Mouse (Mus musculus) midbrain, embryonic 12.5 days (tissue): Measurements from ENCODE around the gene Prkch. TPM values are rescaled to one million over a fixed set of nuclear protein-coding genes. Genes with fewer than 3 reads are reported as not detected.
A peak's percentile ranks its signal among the peaks of the same experiment; 100 is the strongest.

Source experiments
- ATAC-seq: fragments of 200-750 bp; cut with Nextera tagmentation; 2 replicates; pipeline ENCODE4 v1.8.0; 2017; ENCODE audit warnings: low read depth, moderate TSS enrichment, moderate library complexity; ENCODE audit not compliant: low FRiP score
- H3K27ac ChIP-seq: fragments of 300-500 bp; sonication (generic); replicated peaks from 2 replicates; pipeline ENCODE4 v1.5.1; 2016; ENCODE audit warnings: mild to moderate bottlenecking
- H3K27me3 ChIP-seq: fragments of 300-500 bp; sonication (generic); 2 replicates; pipeline ENCODE4 v1.6.1; 2016; ENCODE audit warnings: mild to moderate bottlenecking
- H3K36me3 ChIP-seq: fragments of 300-500 bp; sonication (generic); 2 replicates; pipeline ENCODE4 v1.6.1; 2016
- H3K4me1 ChIP-seq: fragments of 300-500 bp; sonication (generic); 2 replicates; pipeline ENCODE4 v1.6.1; 2016
- H3K4me2 ChIP-seq: fragments of 300-500 bp; sonication (generic); replicated peaks from 2 replicates; pipeline ENCODE4 v1.6.1; 2016; ENCODE audit warnings: mild to moderate bottlenecking, moderate library complexity
- H3K4me3 ChIP-seq: fragments of 300-500 bp; sonication (generic); 2 replicates; pipeline ENCODE4 v1.5.1; 2016; ENCODE audit warnings: mild to moderate bottlenecking
- H3K9ac ChIP-seq: fragments of 300-500 bp; sonication (generic); replicated peaks from 2 replicates; pipeline ENCODE4 v1.6.1; 2016; ENCODE audit warnings: mild to moderate bottlenecking, moderate library complexity
- H3K9me3 ChIP-seq: fragments of 300-500 bp; sonication (generic); 2 replicates; pipeline ENCODE4 v1.6.1; 2016; ENCODE audit warnings: mild to moderate bottlenecking
- WGBS: fragments of 180-500 bp; shearing (Covaris S2); methylation state at CpG from one replicate; pipeline ENCODE4 v1.1.7; 2016; 5-methylcytosine and 5-hydroxymethylcytosine counted together
- polyA plus RNA-seq: library from polyadenylated mRNA; unstranded; fragments of >200 nt; fragmentation: Nextera tagmentation; extraction: Ambion mirVana; gene quantifications from 2 replicates; pipeline ENCODE4 v1.2.1, GENCODE M21; 2016

Prkch gene
- polyA plus RNA-seq, 1 experiment from 2014 or later: 7.0 TPM

DNA sequence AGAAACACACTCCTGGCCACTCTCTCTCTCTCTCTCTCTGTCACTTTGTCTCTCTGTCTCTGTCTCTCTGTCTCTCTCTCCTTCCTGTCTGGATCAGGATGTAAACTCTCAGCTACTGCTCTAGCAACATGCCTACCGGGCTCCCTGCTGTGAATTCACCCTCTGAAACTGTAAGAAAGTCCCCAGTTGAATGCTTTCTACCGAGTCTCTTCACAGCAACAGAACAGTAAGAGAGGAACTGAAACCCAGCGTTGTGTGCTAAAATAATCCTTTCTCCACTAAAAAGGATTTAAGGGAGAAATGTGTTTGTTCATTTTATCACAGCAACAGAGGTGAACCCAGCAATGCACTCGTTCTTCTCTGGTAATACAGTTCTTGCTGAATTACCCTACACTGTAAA is 138.5 kb downstream of the Prkch start:
- Histone ChIP-seq H3K4me2 (no peak overlapping the region), H3K27ac (no peak overlapping the region), H3K27me3 (peaks cover 40% of the 10 kb centered on the region), H3K9ac (no peak overlapping the region), H3K4me1 (no peaks in the 10 kb centered on the region), H3K36me3 (no peaks in the 10 kb centered on the region), H3K4me3 (no peak overlapping the region), H3K9me3 (peaks cover 6% of the 10 kb centered on the region; the same call in 1 of the 2 replicates)
- ATAC-seq: no peak
- WGBS: 76% methylated on average over 4 of the region's 4 CpGs

DNA sequence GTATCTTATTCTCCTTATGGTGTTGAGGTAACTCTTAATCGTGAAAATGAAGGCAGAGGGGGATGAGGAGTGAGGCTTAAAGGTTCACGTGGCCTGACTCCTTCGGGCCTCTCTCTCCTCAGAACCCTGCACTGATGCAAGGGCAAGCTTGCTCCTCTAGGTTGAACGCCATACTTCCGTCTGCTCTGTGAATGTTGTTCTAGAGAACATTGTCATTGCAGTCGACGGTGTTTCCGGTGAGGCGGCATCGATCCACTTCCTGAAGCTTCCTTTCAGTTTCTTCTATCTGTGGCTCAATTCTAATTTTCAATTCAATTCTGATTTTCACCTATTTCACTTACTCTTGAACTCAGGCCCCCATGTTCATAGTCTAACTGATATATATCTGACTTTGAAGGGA is 139.3 kb downstream of the Prkch start:
- no peak overlapping the region for H3K4me3 ChIP-seq
- WGBS: 94% methylated on average over 10 of the region's 10 CpGs

DNA sequence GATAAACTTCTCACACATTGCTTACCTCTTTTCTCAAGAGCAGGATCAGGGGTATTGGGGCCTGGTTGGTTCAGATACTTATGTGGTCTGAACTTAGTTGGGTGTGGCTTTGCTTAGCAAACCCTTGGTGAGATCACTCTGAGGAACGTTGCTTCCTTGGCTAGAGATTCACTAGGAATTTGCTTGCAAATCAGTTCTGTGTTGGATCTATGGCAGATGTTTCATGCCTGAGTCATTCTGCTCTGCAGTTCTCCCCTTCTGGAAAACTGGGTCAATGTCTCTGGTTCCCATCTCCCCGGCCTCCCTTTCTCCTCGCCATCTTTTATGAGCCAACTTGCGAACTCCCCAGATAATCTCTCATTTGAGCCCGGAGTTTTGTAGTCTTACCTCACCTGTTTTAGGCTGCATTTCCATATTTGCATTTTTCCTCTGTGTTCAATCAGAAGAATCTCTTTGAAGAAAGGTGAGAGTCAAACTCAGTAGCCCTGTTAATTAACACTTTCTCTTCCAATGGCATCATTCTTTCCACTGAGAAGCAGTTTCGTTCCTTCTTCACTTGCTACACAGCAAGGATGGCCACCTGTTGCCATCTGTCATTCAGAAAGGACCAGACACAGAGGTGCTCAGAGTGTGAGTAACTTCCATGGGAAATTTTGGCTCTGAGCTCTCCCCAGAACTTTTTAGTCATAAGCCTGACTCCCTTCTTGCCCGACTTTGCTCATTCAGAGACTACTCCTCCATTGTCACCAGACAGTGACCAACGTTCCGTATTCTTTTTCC is 141.4 kb downstream of the Prkch start:
- Histone ChIP-seq H3K9me3 (peaks cover 6% of the 10 kb centered on the region; the same call in 1 of the 2 replicates), H3K4me3 (no peak overlapping the region), H3K4me2 (no peak overlapping the region), H3K4me1 (peaks cover 6% of the 10 kb centered on the region; the same call in 1 of the 2 replicates), H3K27ac (no peak overlapping the region), H3K27me3 (peaks cover 61% of the 10 kb centered on the region), H3K9ac (no peak overlapping the region), H3K36me3 (no peaks in the 10 kb centered on the region)
- no peak for ATAC-seq
- 91% methylated on average over 9 of the region's 9 CpGs for WGBS

More for the DNA sequence above, 139.3 kb downstream of the Prkch start:
- Histone ChIP-seq H3K27me3 (peaks cover 48% of the 10 kb centered on the region), H3K9ac (no peak overlapping the region), H3K9me3 (peaks cover 6% of the 10 kb centered on the region; the same call in 1 of the 2 replicates), H3K4me2 (no peak overlapping the region), H3K36me3 (no peaks in the 10 kb centered on the region), H3K27ac (no peak overlapping the region), H3K4me1 (no peaks in the 10 kb centered on the region)
- no peak for ATAC-seq

DNA sequence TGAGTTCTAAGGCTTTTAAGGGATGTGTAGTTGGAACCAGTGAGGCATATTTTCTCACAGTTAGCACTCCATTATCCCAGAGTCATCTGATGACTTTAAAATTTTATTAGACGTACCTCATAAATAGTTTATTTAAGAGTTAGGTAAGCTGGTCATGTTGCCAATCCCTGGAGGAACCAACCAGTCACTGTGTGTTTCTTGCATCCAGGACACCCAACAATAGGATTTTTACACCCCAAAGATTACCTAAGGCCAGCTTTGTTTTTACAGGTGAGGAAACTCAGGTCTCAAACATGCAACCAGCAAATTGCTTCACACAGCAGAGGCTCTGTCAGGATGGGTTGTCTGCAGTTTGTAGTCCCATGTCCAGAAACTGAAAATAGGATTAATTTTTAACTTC is 142.4 kb downstream of the Prkch start:
- Histone ChIP-seq H3K4me3 (no peak overlapping the region), H3K9ac (no peak overlapping the region), H3K9me3 (peaks cover 6% of the 10 kb centered on the region; the same call in 1 of the 2 replicates), H3K36me3 (no peaks in the 10 kb centered on the region), H3K4me2 (no peak overlapping the region), H3K27ac (no peak overlapping the region), H3K4me1 (peaks cover 9% of the 10 kb centered on the region; the same call in 1 of the 2 replicates), H3K27me3 (peaks cover 63% of the 10 kb centered on the region)
- 88% methylated on average over 1 of the region's 1 CpGs for WGBS
- ATAC-seq: no peak

DNA sequence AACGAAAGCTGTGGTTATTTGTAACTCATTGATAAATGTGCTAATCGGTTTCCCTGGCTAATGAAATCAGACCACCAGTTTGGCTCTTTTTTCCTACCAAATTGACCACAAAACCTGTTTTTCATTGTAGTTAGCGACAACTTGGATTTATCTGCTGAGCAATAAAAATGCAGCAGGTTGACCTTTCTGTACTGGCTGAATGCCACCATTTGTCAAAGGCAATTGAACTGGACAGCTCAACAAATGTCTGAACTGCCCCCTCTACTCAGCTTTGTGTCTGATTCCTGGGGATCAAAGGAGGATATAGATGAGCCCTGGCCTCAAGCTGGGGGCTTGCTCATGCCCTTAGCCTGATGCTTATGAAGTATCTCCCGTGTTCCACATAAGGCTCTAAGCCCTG is 146.0 kb downstream of the Prkch start:
- H3K36me3 ChIP-seq: no peaks in the 10 kb centered on the region
- no peak overlapping the region for H3K9ac ChIP-seq
- ATAC-seq: no peak
- H3K4me3 ChIP-seq: no peak overlapping the region
- 12% methylated on average over 4 of the region's 4 CpGs for WGBS
- H3K4me2 ChIP-seq: no peak overlapping the region
- H3K4me1 ChIP-seq: peaks cover 10% of the 10 kb centered on the region; the same call in 1 of the 2 replicates
- H3K27me3 ChIP-seq: peaks cover 89% of the 10 kb centered on the region
- no peak overlapping the region for H3K27ac ChIP-seq
- no peaks in the 10 kb centered on the region for H3K9me3 ChIP-seq

DNA sequence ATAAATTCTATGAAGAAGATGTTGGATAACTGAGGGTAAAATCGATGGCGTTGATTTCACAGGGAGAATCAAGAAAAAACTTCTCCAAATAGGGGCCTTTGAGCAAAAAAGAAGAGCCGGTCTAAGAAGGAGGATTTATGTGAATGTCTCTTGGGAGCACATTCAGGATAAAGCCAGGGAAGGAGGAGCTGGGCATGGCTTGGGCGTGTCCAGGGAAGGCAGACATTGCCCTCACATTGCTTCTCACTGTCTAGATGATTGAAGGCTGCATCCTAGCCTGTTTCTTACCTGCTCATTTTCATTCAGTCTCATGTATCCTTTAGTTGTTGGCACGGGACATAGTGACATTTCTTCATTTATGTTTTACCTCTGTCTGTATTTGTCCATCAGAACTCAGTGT is 146.5 kb downstream of the Prkch start:
- H3K4me2 ChIP-seq: no peak overlapping the region
- H3K9ac ChIP-seq: no peak overlapping the region
- H3K4me1 ChIP-seq: peaks cover 10% of the 10 kb centered on the region; the same call in 1 of the 2 replicates
- H3K27ac ChIP-seq: no peak overlapping the region
- no peaks in the 10 kb centered on the region for H3K9me3 ChIP-seq
- peaks cover 91% of the 10 kb centered on the region for H3K27me3 ChIP-seq
- ATAC-seq: no peak
- H3K36me3 ChIP-seq: no peaks in the 10 kb centered on the region
- WGBS: 58% methylated on average over 5 of the region's 5 CpGs
- no peak overlapping the region for H3K4me3 ChIP-seq

DNA sequence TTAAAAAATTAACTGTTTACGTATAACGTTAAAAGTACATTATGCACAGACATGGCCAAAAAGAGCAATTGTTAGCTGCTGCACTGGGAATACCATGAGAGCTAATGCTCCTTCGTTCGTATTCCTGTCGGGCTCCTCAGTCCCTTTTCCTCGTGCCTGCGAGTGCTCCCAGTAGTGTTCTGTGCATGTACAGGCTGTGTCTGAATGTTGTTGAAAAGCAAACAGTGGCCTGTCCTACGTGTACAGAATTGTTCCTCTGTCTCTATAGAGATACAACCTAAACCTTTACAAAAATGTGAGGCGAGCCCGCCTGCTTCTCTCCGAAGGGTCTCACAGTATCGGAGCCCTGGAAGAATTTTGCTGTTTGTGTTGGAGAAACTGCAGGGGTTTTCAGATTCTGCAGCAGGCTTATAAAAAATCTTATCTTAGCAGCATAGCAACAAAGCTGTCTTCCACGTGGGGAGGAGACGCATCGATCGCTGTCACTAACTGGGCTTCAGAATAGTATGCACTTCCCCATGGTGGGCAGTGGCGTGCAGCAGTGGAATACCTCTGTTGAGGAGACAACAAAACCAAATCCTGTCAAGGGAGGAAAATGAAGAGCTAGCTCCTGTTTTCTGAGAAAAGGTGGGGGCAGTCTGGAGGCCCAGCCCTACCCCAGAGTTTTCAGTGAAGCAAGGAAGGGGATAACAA is 147.4 kb downstream of the Prkch start:
- Histone ChIP-seq H3K4me1 (peaks cover 10% of the 10 kb centered on the region; the same call in 1 of the 2 replicates), H3K4me2 (no peak overlapping the region), H3K9ac (no peak overlapping the region), H3K27me3 (peaks cover 88% of the 10 kb centered on the region), H3K36me3 (no peaks in the 10 kb centered on the region), H3K9me3 (no peaks in the 10 kb centered on the region), H3K27ac (0 out of 2 replicates have a peak overlapping the region, but pooled peaks have one; percentile 2), H3K4me3 (no peak overlapping the region)
- 56% methylated on average over 17 of the region's 17 CpGs for WGBS
- no peak for ATAC-seq

DNA sequence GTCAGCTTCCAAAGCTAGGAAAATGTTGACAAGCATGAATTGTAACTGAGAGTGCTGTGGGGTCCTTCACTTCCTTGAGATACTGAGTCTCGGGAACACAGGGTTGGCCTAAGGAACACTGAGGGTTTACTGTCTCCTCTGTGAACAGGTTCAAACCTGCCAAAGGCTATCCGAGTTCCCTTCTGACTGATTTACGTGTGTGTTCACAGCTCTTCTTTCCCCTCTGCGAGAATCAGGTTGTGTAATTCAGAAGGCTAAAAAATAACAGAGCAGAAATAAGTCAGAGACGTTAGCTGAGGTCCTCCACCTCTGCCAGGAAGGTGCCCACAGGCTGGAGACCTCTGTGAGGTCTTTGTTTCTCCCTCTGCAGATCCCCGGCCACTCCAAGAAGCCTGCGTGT is 148.3 kb downstream of the Prkch start:
- H3K4me2 ChIP-seq: no peak overlapping the region
- no peak overlapping the region for H3K4me3 ChIP-seq
- no peak for ATAC-seq
- peaks cover 80% of the 10 kb centered on the region for H3K27me3 ChIP-seq
- WGBS: 78% methylated on average over 7 of the region's 7 CpGs
- no peak overlapping the region for H3K27ac ChIP-seq
- no peaks in the 10 kb centered on the region for H3K9me3 ChIP-seq
- no peak overlapping the region for H3K9ac ChIP-seq
- H3K36me3 ChIP-seq: no peaks in the 10 kb centered on the region
- H3K4me1 ChIP-seq: peaks cover 10% of the 10 kb centered on the region; the same call in 1 of the 2 replicates

DNA sequence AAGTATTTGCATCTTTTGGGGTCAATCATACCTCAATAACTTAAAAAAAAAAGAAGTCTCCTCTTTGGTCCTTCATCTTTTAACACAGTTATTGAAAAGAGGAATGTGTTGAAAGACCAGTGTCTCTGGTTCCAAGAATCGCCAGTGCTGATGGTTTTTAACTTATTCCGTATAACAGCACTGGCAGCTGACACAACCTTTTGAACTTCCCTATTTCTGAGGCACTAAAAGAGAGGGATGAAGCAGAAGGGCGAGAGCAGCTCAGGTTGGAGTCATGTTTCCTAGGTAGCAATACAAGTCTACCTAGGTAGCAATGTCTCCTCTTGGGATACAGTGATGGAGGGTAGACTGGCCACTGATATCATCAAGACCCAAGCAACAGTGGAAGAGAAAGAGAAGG is 152.3 kb downstream of the Prkch start:
- 82% methylated on average over 3 of the region's 3 CpGs for WGBS
- no peak for ATAC-seq

DNA sequence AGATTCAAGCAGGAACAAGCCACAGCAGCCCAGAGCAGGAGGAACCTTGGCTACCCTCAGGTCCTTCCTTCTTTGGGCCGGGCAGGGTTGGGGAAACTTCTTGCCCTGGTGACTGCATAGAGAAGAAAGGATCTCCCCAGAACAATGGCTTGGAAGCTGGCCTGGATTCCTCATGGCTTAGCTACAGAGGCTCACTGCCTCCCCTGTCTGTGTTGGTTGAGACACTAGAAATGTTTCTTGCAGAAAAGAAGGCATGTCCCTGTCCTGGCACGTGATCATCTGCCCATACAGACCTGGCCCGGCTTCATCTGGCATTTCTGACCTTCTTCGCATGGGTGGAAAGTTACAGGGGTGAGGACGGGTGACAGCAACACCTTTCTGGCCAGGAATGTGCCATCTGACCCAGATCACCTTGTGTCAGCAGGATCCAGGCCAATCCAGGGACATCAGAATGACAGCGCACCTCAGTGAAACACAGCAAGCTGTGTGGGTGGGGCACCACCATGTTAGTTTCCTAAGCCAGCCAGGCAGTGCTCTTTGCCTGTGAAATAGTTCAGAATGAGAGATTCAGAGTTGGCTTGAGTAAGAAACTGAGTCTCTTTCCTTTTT is 155.1 kb downstream of the Prkch start:
- Histone ChIP-seq H3K9ac (no peak overlapping the region), H3K4me3 (no peak overlapping the region), H3K27me3 (peaks cover 30% of the 10 kb centered on the region), H3K9me3 (no peaks in the 10 kb centered on the region), H3K4me2 (no peak overlapping the region), H3K4me1 (no peaks in the 10 kb centered on the region), H3K36me3 (no peaks in the 10 kb centered on the region), H3K27ac (no peak overlapping the region)
- no peak for ATAC-seq
- 93% methylated on average over 6 of the region's 6 CpGs for WGBS

More for the DNA sequence above, 152.3 kb downstream of the Prkch start:
- Histone ChIP-seq H3K4me1 (peaks cover 2% of the 10 kb centered on the region; the same call in 1 of the 2 replicates), H3K4me2 (no peak overlapping the region), H3K27ac (no peak overlapping the region), H3K9me3 (no peaks in the 10 kb centered on the region), H3K27me3 (peaks cover 58% of the 10 kb centered on the region), H3K9ac (no peak overlapping the region), H3K4me3 (no peak overlapping the region), H3K36me3 (no peaks in the 10 kb centered on the region)

DNA sequence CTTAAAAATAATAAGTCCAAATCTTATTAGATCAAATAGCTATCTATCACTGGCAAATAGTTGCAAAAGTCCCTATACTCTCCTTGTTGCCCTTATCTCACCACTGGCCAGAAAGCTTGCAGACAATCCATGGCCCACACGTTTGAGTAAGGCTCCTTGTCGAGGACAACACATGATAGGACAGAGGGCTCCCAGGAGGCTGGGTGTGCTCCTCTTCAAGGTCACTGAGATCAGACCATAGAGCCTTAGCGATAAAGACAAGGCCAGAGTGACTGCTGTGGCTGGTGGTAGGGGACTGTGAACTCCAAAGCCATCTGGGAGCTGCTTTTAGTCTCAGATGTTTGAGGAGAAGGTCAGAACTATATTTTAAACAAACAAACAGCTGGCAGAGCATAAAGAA is 158.0 kb downstream of the Prkch start:
- Histone ChIP-seq H3K9ac (no peak overlapping the region), H3K4me1 (no peaks in the 10 kb centered on the region), H3K36me3 (no peaks in the 10 kb centered on the region), H3K9me3 (no peaks in the 10 kb centered on the region), H3K27me3 (peaks cover 11% of the 10 kb centered on the region; the same call in 1 of the 2 replicates), H3K4me3 (no peak overlapping the region), H3K27ac (no peak overlapping the region), H3K4me2 (no peak overlapping the region)
- ATAC-seq: no peak
- WGBS: 82% methylated on average over 3 of the region's 3 CpGs

DNA sequence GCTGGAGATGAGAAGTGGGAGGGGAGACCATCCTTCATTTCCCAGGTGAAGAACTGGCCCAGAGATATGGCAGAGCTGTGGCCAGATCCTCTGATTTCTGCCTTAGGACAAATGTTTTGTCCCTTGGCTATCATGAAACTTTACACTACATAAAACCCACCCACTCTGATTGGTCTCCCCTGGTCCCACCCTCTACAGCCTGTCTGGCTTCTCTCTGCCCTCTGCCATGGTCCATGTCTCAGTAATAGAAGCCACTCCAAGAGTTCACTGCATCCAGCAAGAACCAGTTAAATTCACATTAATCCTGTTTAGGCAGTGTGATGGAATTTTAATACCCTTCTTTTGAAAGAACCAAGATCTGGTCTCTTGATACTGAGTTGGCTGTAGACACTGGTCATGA is 158.5 kb downstream of the Prkch start:
- Histone ChIP-seq H3K4me2 (no peak overlapping the region), H3K4me1 (no peaks in the 10 kb centered on the region), H3K4me3 (no peak overlapping the region), H3K9me3 (no peaks in the 10 kb centered on the region), H3K36me3 (no peaks in the 10 kb centered on the region), H3K9ac (no peak overlapping the region), H3K27me3 (peaks cover 9% of the 10 kb centered on the region; the same call in 1 of the 2 replicates), H3K27ac (no peak overlapping the region)
- no peak for ATAC-seq
